Mouse (Mus musculus): Measurements from ENCODE around the gene Zfp449. TPM values are rescaled to one million over a fixed set of nuclear protein-coding genes. Genes with fewer than 3 reads are reported as not detected.
"Not testable (repeated sequence)": the region's sequence is repeated elsewhere in the genome, so short reads cannot be mapped to it uniquely, and the experiment has no call there.

Zfp449 gene
- polyA plus RNA-seq, 1 experiment from 2014 or later: 10.8 TPM

- not testable (repeated sequence) for H3K36me3 ChIP-seq (ENCODE audit: control insufficient read depth, insufficient read depth, low read length); H3K4me1 ChIP-seq (ENCODE audit: control insufficient read depth, insufficient read depth, low read length); H3K9me3 ChIP-seq (ENCODE audit: control insufficient read depth, low read length); H3K27me3 ChIP-seq (ENCODE audit: control insufficient read depth, insufficient read depth, low read length); H3K27ac ChIP-seq (ENCODE audit: low read depth, low read length)
- Histone ChIP-seq H3K4me3 (ENCODE audit: low read length) (peak within 1 kb of the TSS; percentile 40), H3K9ac (ENCODE audit: low read depth, low read length) (0 out of 2 replicates have a peak within 1 kb of the TSS, but pooled peaks have one; percentile 7), H3K4me2 (replicated peaks; ENCODE audit: low read depth, low read length) (peak within 1 kb of the TSS; percentile 43)
- peak; percentile 95 for ATAC-seq (ENCODE audit: low FRiP score, low TSS enrichment)
- 16% methylated on average over 47 of the region's 56 CpGs for WGBS
Measured at GRCm38 (mm10) chrX:56374431-56375128, 28.4 kb downstream of the Zfp449 start, which contains the start of gene Smim10l2a. Gene Smim10l2a, plus strand, starts transcription at chrX:56374586.

GRCm38 (mm10) chrX:56380852-56381251, 34.7 kb downstream of the Zfp449 start:
- H3K4me3 ChIP-seq (ENCODE audit: low read length): no peak overlapping the region
- 88% methylated on average over 2 of the region's 2 CpGs for WGBS

DNA sequence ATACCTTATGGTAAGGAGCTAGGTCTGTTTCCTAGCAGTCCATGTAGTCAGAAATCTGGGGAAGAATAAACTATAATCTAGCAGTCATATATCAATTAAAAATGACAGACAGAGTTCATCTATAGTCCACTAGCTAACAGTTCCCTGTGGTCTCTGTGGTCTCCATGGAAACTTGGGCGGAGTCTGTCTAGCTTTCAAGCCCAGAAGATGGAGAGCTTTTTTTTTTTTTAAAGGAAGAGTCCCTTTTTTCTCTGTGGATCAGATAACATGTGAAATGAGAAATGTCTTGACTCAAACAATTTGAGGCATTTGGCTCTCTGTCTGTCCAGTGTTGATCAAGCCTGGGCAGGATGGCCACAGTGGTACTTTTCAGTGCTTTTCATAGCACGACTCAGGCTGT, 37.9 kb downstream of the Zfp449 start:
- Histone ChIP-seq H3K4me1 (ENCODE audit: control insufficient read depth, insufficient read depth, low read length) (no peaks in the 10 kb centered on the region), H3K36me3 (ENCODE audit: control insufficient read depth, insufficient read depth, low read length) (no peaks in the 10 kb centered on the region), H3K27ac (ENCODE audit: low read depth, low read length) (no peak overlapping the region), H3K4me2 (replicated peaks; ENCODE audit: low read depth, low read length) (no peak overlapping the region), H3K27me3 (ENCODE audit: control insufficient read depth, insufficient read depth, low read length) (no peaks in the 10 kb centered on the region), H3K9ac (ENCODE audit: low read depth, low read length) (no peak overlapping the region), H3K9me3 (ENCODE audit: control insufficient read depth, low read length) (no peaks in the 10 kb centered on the region; the same call in 1 of the 2 replicates), H3K4me3 (ENCODE audit: low read length) (no peak overlapping the region)
- 85% methylated on average over 2 of the region's 2 CpGs for WGBS
- no peak for ATAC-seq (ENCODE audit: low FRiP score, low TSS enrichment)

More at GRCm38 (mm10) chrX:56380852-56381251, 34.7 kb downstream of the Zfp449 start:
- Histone ChIP-seq H3K4me2 (replicated peaks; ENCODE audit: low read depth, low read length) (no peak overlapping the region), H3K27me3 (ENCODE audit: control insufficient read depth, insufficient read depth, low read length) (no peaks in the 10 kb centered on the region), H3K36me3 (ENCODE audit: control insufficient read depth, insufficient read depth, low read length) (no peaks in the 10 kb centered on the region), H3K9ac (ENCODE audit: low read depth, low read length) (no peak overlapping the region), H3K4me1 (ENCODE audit: control insufficient read depth, insufficient read depth, low read length) (no peaks in the 10 kb centered on the region), H3K9me3 (ENCODE audit: control insufficient read depth, low read length) (no peaks in the 10 kb centered on the region; the same call in 1 of the 2 replicates), H3K27ac (ENCODE audit: low read depth, low read length) (no peak overlapping the region)
- no peak for ATAC-seq (ENCODE audit: low FRiP score, low TSS enrichment)

- Histone ChIP-seq H3K36me3 (ENCODE audit: control insufficient read depth, insufficient read depth, low read length) (no peaks in the 10 kb centered on the region), H3K9me3 (ENCODE audit: control insufficient read depth, low read length) (no peaks in the 10 kb centered on the region), H3K4me1 (ENCODE audit: control insufficient read depth, insufficient read depth, low read length) (no peaks in the 10 kb centered on the region), H3K9ac (ENCODE audit: low read depth, low read length) (no peak overlapping the region), H3K27ac (ENCODE audit: low read depth, low read length) (no peak overlapping the region), H3K27me3 (ENCODE audit: control insufficient read depth, insufficient read depth, low read length) (no peaks in the 10 kb centered on the region), H3K4me2 (replicated peaks; ENCODE audit: low read depth, low read length) (no peak overlapping the region), H3K4me3 (ENCODE audit: low read length) (no peak overlapping the region)
- no peak for ATAC-seq (ENCODE audit: low FRiP score, low TSS enrichment)
- 28% methylated on average over 2 of the region's 2 CpGs for WGBS
Measured at GRCm38 (mm10) chrX:56404646-56405045, 58.4 kb downstream of the Zfp449 start.

- Histone ChIP-seq H3K4me1 (ENCODE audit: control insufficient read depth, insufficient read depth, low read length) (no peaks in the 10 kb centered on the region), H3K36me3 (ENCODE audit: control insufficient read depth, insufficient read depth, low read length) (no peaks in the 10 kb centered on the region), H3K4me3 (ENCODE audit: low read length) (no peak overlapping the region), H3K9me3 (ENCODE audit: control insufficient read depth, low read length) (no peaks in the 10 kb centered on the region), H3K9ac (ENCODE audit: low read depth, low read length) (no peak overlapping the region), H3K27me3 (ENCODE audit: control insufficient read depth, insufficient read depth, low read length) (no peaks in the 10 kb centered on the region), H3K27ac (ENCODE audit: low read depth, low read length) (no peak overlapping the region), H3K4me2 (replicated peaks; ENCODE audit: low read depth, low read length) (no peak overlapping the region)
- WGBS: 65% methylated on average over 1 of the region's 1 CpGs
- no peak for ATAC-seq (ENCODE audit: low FRiP score, low TSS enrichment)
Measured at GRCm38 (mm10) chrX:56405482-56405881, 59.3 kb downstream of the Zfp449 start.

DNA sequence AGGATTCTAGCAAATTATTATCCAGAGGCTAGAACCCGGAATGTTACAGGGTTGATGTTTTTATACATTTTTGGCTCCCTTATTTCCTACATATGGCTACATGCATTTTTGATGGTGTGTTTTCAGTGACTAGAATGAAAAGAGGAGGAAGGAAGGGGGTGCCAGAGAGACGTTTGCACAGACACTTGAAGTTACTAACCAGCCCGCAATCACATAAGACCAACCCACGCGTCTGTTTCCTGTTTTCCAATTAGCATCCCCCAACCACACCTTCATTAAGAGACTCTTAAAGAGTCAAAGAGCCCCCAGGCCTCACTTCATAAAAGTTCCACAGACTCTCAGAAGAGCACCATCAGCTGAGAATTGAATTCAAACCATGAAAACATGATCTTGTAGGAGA, 59.9 kb downstream of the Zfp449 start:
- H3K4me3 ChIP-seq (ENCODE audit: low read length): no peak overlapping the region
- no peak overlapping the region for H3K9ac ChIP-seq (ENCODE audit: low read depth, low read length)
- WGBS: 70% methylated on average over 5 of the region's 5 CpGs
- H3K27ac ChIP-seq (ENCODE audit: low read depth, low read length): no peak overlapping the region
- no peak for ATAC-seq (ENCODE audit: low FRiP score, low TSS enrichment)
- no peaks in the 10 kb centered on the region for H3K9me3 ChIP-seq (ENCODE audit: control insufficient read depth, low read length)
- H3K27me3 ChIP-seq (ENCODE audit: control insufficient read depth, insufficient read depth, low read length): no peaks in the 10 kb centered on the region
- no peaks in the 10 kb centered on the region for H3K36me3 ChIP-seq (ENCODE audit: control insufficient read depth, insufficient read depth, low read length)
- no peak overlapping the region for H3K4me2 ChIP-seq (replicated peaks; ENCODE audit: low read depth, low read length)
- no peaks in the 10 kb centered on the region for H3K4me1 ChIP-seq (ENCODE audit: control insufficient read depth, insufficient read depth, low read length)

Other genes with a start within 250 kb of the Zfp449 start
- 0.77 TPM in 1 of 2 replicates, not detected in the other for gene 3830403N18Rik, start 209.8 kb upstream of the Zfp449 start, polyA plus RNA-seq (2014; fragmentation: Nextera tagmentation; extraction: Ambion mirVana)
- gene Gm773, start 133.5 kb upstream of the Zfp449 start, polyA plus RNA-seq (2014; fragmentation: Nextera tagmentation; extraction: Ambion mirVana): not detected in 2 replicates
- 5.2 and 5.3 TPM in 2 replicates for gene Smim10l2a, start 28.2 kb downstream of the Zfp449 start, polyA plus RNA-seq (2014; fragmentation: Nextera tagmentation; extraction: Ambion mirVana)
- 1.0 and 4.2 TPM in 2 replicates for gene Gm2174, start 101.6 kb downstream of the Zfp449 start, polyA plus RNA-seq (2014; fragmentation: Nextera tagmentation; extraction: Ambion mirVana)
- gene Ints6l, start 108.5 kb downstream of the Zfp449 start, polyA plus RNA-seq (2014; fragmentation: Nextera tagmentation; extraction: Ambion mirVana): 25.6 and 28.8 TPM in 2 replicates
- gene Gm10477, start 178.3 kb downstream of the Zfp449 start, polyA plus RNA-seq (2014; fragmentation: Nextera tagmentation; extraction: Ambion mirVana): not detected in 2 replicates
- not detected in 2 replicates for gene Gm648, start 203.2 kb downstream of the Zfp449 start, polyA plus RNA-seq (2014; fragmentation: Nextera tagmentation; extraction: Ambion mirVana)